Mouse (Mus musculus) CH12.LX (cell line): ENCODE measurements at regions not wholly inside any gene's neighbourhood (a gene's known extent, or its start where the extent isn't known, plus 50 kb on each side); places are given as distances from the start of the nearest gene placed in this dataset.

Experiments
- DNase-seq: peaks from one replicate; pipeline ENCODE4 v3.0.0-alpha.2; 2013; ENCODE audit errors: extremely low read depth
- H3K27ac ChIP-seq: 2 replicates; pipeline ENCODE4 v1.5.1; 2012; ENCODE audit warnings: low read depth, mild to moderate bottlenecking, control low read depth, moderate library complexity; ENCODE audit not compliant: insufficient read depth
- H3K27me3 ChIP-seq: replicated peaks from 2 replicates; pipeline ENCODE3; 2012; ENCODE audit warnings: inconsistent platforms
- H3K36me3 ChIP-seq, 2 experiments: replicated peaks in 1 of 2; 2 replicates each; pipeline versions ENCODE3 to v1.6.1; 2012; ENCODE audit warnings: inconsistent platforms in 1 of 2, low read length in 1 of 2, mild to moderate bottlenecking in 1 of 2, mixed read lengths in 1 of 2, moderate library complexity in 1 of 2; ENCODE audit not compliant: control insufficient read depth in 1 of 2, insufficient read depth in 1 of 2
- H3K4me1 ChIP-seq, 2 experiments: 2 replicates each; pipeline ENCODE4 v1.6.1; 2012; ENCODE audit warnings: inconsistent platforms in 1 of 2, moderate library complexity in 1 of 2; ENCODE audit not compliant: insufficient read depth in 2 of 2, control insufficient read depth in 1 of 2
- H3K4me2 ChIP-seq: 2 replicates; pipeline ENCODE4 v1.6.1; 2012; ENCODE audit warnings: low read depth, mild to moderate bottlenecking, control low read depth; ENCODE audit not compliant: poor library complexity, insufficient read depth, severe bottlenecking
- H3K4me3 ChIP-seq, 3 experiments: fragments of 150-350 bp in 1 of 3; sonication (generic) in 1 of 3; replicated peaks in 1 of 3; 2 replicates each; pipeline versions ENCODE3 to v1.5.1; 2011 to 2012; ENCODE audit warnings: low read depth in 2 of 3, low read length in 2 of 3, mild to moderate bottlenecking in 2 of 3, moderate library complexity in 2 of 3, control low read depth in 1 of 3, improper control_type of control experiment in 1 of 3, inconsistent platforms in 1 of 3, mixed read lengths in 1 of 3; ENCODE audit not compliant: poor library complexity in 1 of 3
- H3K79me2 ChIP-seq: replicated peaks from 2 replicates; pipeline ENCODE4 v1.6.1; 2012; ENCODE audit warnings: mild to moderate bottlenecking, moderate library complexity; ENCODE audit not compliant: control insufficient read depth, poor library complexity, insufficient read depth, severe bottlenecking; ENCODE audit errors: extremely low read depth
- H3K9ac ChIP-seq: 2 replicates; pipeline ENCODE4 v1.6.1; 2012; ENCODE audit warnings: low read depth, mild to moderate bottlenecking, control low read depth, moderate library complexity; ENCODE audit not compliant: insufficient read depth
- H3K9me3 ChIP-seq: replicated peaks from 2 replicates; pipeline ENCODE3; 2012; ENCODE audit warnings: low read length, inconsistent platforms, mixed read lengths
- BHLHE40 ChIP-seq: IDR thresholded peaks from 2 replicates; pipeline ENCODE4 v1.6.1; 2011; ENCODE audit warnings: mild to moderate bottlenecking, low read depth, low read length, improper control_type of control experiment
- CHD2 ChIP-seq: IDR thresholded peaks from 2 replicates; pipeline ENCODE4 v1.6.1; 2011; ENCODE audit warnings: low read length, improper control_type of control experiment
- ELF1 ChIP-seq: IDR thresholded peaks from 2 replicates; pipeline ENCODE4 v1.6.1; 2014; ENCODE audit warnings: low read depth, mild to moderate bottlenecking, inconsistent platforms, low read length, improper control_type of control experiment
- ETS1 ChIP-seq: conservative IDR thresholded peaks from 2 replicates; pipeline ENCODE4 v1.6.1; 2012; ENCODE audit warnings: low read depth, mild to moderate bottlenecking, inconsistent platforms, low read length, improper control_type of control experiment, moderate library complexity
- GABPA ChIP-seq: IDR thresholded peaks from 2 replicates; pipeline ENCODE4 v1.6.1; 2012; ENCODE audit warnings: low read depth, low read length, improper control_type of control experiment, inconsistent platforms; ENCODE audit not compliant: insufficient replicate concordance
- HCFC1 ChIP-seq: IDR thresholded peaks from 2 replicates; pipeline ENCODE4 v1.6.1; 2012; ENCODE audit warnings: low read depth, mild to moderate bottlenecking, inconsistent platforms, low read length, improper control_type of control experiment
- IRF4 ChIP-seq: IDR thresholded peaks from 2 replicates; pipeline ENCODE4 v1.6.1; 2014; ENCODE audit warnings: low read depth, mild to moderate bottlenecking, inconsistent platforms, low read length, improper control_type of control experiment
- MAX ChIP-seq: IDR thresholded peaks from 2 replicates; pipeline ENCODE4 v1.6.1; 2011; ENCODE audit warnings: low read length, improper control_type of control experiment
- MXI1 ChIP-seq: IDR thresholded peaks from 2 replicates; pipeline ENCODE4 v1.6.1; 2011; ENCODE audit warnings: mild to moderate bottlenecking, low read depth, low read length, improper control_type of control experiment
- NRF1 ChIP-seq: IDR thresholded peaks from 2 replicates; pipeline ENCODE4 v1.6.1; 2014; ENCODE audit warnings: low read depth, mild to moderate bottlenecking, inconsistent platforms, low read length, improper control_type of control experiment, moderate library complexity
- PAX5 ChIP-seq: IDR thresholded peaks from 2 replicates; pipeline ENCODE4 v1.6.1; 2012; ENCODE audit warnings: low read length, inconsistent platforms, mixed read lengths
- SIN3A ChIP-seq: IDR thresholded peaks from 2 replicates; pipeline ENCODE4 v1.6.1; 2012; ENCODE audit warnings: low read length, improper control_type of control experiment, inconsistent platforms
- SMC3 ChIP-seq: IDR thresholded peaks from 2 replicates; pipeline ENCODE4 v1.6.1; 2011; ENCODE audit warnings: low read depth, low read length, improper control_type of control experiment
- TBP ChIP-seq: conservative IDR thresholded peaks from 2 replicates; pipeline ENCODE4 v1.6.1; 2011; ENCODE audit warnings: low read depth, low read length, improper control_type of control experiment
- TCF12 ChIP-seq: IDR thresholded peaks from 2 replicates; pipeline ENCODE4 v1.6.1; 2014; ENCODE audit warnings: low read depth, mild to moderate bottlenecking, inconsistent platforms, low read length, improper control_type of control experiment
- UBTF ChIP-seq: IDR thresholded peaks from 2 replicates; pipeline ENCODE4 v1.6.1; 2012; ENCODE audit warnings: low read depth, mild to moderate bottlenecking, inconsistent platforms, low read length, improper control_type of control experiment, moderate library complexity
- USF1 ChIP-seq: IDR thresholded peaks from 2 replicates; pipeline ENCODE4 v1.6.1; 2014; ENCODE audit warnings: low read depth, mild to moderate bottlenecking, inconsistent platforms, low read length, improper control_type of control experiment
- USF2 ChIP-seq: conservative IDR thresholded peaks from 2 replicates; pipeline ENCODE4 v1.6.1; 2011; ENCODE audit warnings: low read depth, low read length, improper control_type of control experiment
- ZKSCAN1 ChIP-seq: IDR thresholded peaks from 2 replicates; pipeline ENCODE4 v1.6.1; 2012; ENCODE audit warnings: low read depth, inconsistent platforms, low read length, improper control_type of control experiment, borderline replicate concordance
- ZMIZ1 ChIP-seq: IDR thresholded peaks from 2 replicates; pipeline ENCODE4 v1.6.1; 2012; ENCODE audit warnings: low read depth, mild to moderate bottlenecking, inconsistent platforms, low read length, improper control_type of control experiment
- ZNF384 ChIP-seq: IDR thresholded peaks from 2 replicates; pipeline ENCODE4 v1.6.1; 2012; ENCODE audit warnings: low read depth, low read length, improper control_type of control experiment, inconsistent platforms
- dilution Hi-C: fragments of 300-500 bp; cut with MboI; formaldehyde crosslinking; loops from 2 replicates; pipeline ENCODE4 v1.14.3; 2020; ENCODE audit warnings: low sequenced_read_pairs; ENCODE audit not compliant: extremely low pct_unique_long_range_greater_than_20kb, extremely low pct_ligation_motif_present
- in situ Hi-C: fragments of 300-500 bp; cut with MboI; formaldehyde crosslinking; loops from 3 replicates; pipeline ENCODE4 v1.14.3; 2019; ENCODE audit warnings: low sequenced_read_pairs, low pct_ligation_motif_present, low pct_unique_long_range_greater_than_20kb, mixed read lengths

DNA sequence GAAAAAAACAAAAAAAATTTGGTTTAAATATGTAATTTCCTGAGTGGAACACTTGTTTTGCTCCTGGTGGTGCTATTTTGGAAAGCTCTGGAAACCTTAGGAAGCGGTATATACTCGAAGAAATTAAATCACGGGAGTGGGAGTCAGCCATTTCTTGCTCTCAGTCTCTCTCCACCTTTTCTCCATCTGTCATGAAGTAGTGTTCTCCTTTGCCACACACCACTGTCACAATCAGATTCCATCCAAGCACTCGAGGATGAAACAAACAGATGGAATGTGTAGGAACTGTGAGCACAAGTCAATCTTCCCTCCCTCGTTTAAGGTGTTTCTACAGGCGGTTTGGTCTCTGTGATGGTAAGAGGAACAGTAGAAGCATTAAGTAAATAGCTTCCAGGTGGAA lies 112.7 kb upstream of the Lyplal1 start:
- H3K9me3 ChIP-seq, result peaks cover 70% of the 10 kb centered on the region
- H3K36me3 ChIP-seq, result no peaks in the 10 kb centered on the region
- dilution Hi-C loops, result no loop called here
- no peak overlapping the region for H3K4me3 ChIP-seq
- no peaks in the 10 kb centered on the region for H3K27me3 ChIP-seq
- no peak overlapping the region for H3K4me2 ChIP-seq
- TF ChIP-seq CHD2 (no peak), ETS1 (no peak), BHLHE40 (no peak), HCFC1 (no peak), ZMIZ1 (no peak), SIN3A (no peak), SMC3 (no peak), ZNF384 (no peak), NRF1 (no peak), UBTF (no peak), PAX5 (no peak), MAX (no peak), MXI1 (no peak), TCF12 (no peak), IRF4 (no peak), USF1 (no peak), TBP (no peak), ELF1 (no peak)
- H3K79me2 ChIP-seq, result no peaks in the 10 kb centered on the region
- H3K9ac ChIP-seq, result no peak overlapping the region
- H3K4me1 ChIP-seq, result no peaks in the 10 kb centered on the region
- no peak overlapping the region for H3K27ac ChIP-seq
- no peak for DNase-seq
- in situ Hi-C loops, result no loop called here

GRCm38 (mm10) chr1:186228396-186228795 lies 111.3 kb upstream of the Lyplal1 start:
- Histone ChIP-seq H3K36me3 (no peaks in the 10 kb centered on the region), H3K79me2 (no peaks in the 10 kb centered on the region), H3K27me3 (no peaks in the 10 kb centered on the region), H3K9ac (no peak overlapping the region), H3K4me1 (no peaks in the 10 kb centered on the region)
- in situ Hi-C loops, result no loop called here
- TF ChIP-seq GABPA (no peak), ZKSCAN1 (no peak), ETS1 (no peak), HCFC1 (no peak), CHD2 (no peak), IRF4 (no peak), SIN3A (no peak), USF2 (no peak), UBTF (no peak), ZMIZ1 (no peak)
- TF ChIP-seq, all 38 proteins: peak for 0
- no peak overlapping the region for H3K27ac ChIP-seq
- H3K9me3 ChIP-seq, result peaks cover 69% of the 10 kb centered on the region
- no peak overlapping the region for H3K4me3 ChIP-seq
- dilution Hi-C loops, result no loop called here
- H3K4me2 ChIP-seq, result no peak overlapping the region
- DNase-seq, result no peak
